Mouse (Mus musculus): ENCODE data around the gene Zc3h14. TPM values are rescaled to one million over a fixed set of nuclear protein-coding genes. Genes with fewer than 3 reads are reported as not detected.

The Zc3h14 gene
- polyA plus RNA-seq, 1 experiment from 2014 or later: 102 TPM

DNA sequence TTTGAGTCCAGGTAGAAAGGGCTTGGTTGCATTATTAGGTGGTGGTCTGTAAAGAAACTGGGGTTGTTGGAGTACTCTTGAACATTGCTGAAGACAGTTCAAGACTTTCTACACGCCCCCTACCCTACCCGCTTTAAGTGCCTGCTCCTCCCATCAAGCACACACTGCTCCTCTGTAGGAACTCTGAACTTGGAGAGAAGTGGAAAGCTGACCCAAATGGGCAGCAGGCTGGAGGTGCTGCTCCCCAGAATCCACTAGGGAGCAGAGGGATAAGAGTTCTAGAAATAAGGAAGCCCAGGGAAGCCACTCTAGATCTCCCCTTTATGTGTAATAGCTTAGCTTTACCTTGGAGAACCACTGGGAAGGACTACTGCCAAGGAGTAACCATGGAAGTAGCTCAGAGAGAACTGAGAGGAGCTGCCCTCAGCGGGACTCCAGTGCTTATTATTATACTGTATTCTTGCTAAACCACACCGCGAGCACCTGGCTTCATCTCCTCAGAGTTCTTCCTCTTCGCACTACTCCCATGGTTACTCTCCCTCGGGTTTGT lies 8.9 kb upstream of the Zc3h14 start:
- peak overlapping the region; percentile 88 for H3K4me2 ChIP-seq (ENCODE audit: low read length)
- H3K27ac ChIP-seq (replicated peaks in 1 of 2; ENCODE audit: control insufficient read depth in 1 of 2, insufficient read depth in 1 of 2, low read depth in 2 of 2, low read length in 2 of 2): peak overlapping the region; percentile 80 to 98
- WGBS: 7% methylated on average over 7 of the region's 7 CpGs
- peaks cover 17 to 22% of the 10 kb centered on the region in 2 experiments for H3K4me1 ChIP-seq (ENCODE audit: control insufficient read depth in 2 of 2, insufficient read depth in 2 of 2, low read length in 2 of 2)
- H3K9me3 ChIP-seq (ENCODE audit: control insufficient read depth, low read length): no peaks in the 10 kb centered on the region
- H3K4me3 ChIP-seq (ENCODE audit: control insufficient read depth in 1 of 2, insufficient read depth in 1 of 2, low read depth in 1 of 2, low read length in 2 of 2): peak overlapping the region; percentile 89 to 97
- H3K9ac ChIP-seq (ENCODE audit: low read length): peak overlapping the region; percentile 95
- H3K36me3 ChIP-seq (ENCODE audit: control insufficient read depth, insufficient read depth, low read length): no peaks in the 10 kb centered on the region
- no peaks in the 10 kb centered on the region for H3K27me3 ChIP-seq (ENCODE audit: control insufficient read depth, insufficient read depth, low read length)
- ATAC-seq (ENCODE audit: insufficient number of reproducible peaks, insufficient read depth, low FRiP score, low read depth): peak; percentile 48

DNA sequence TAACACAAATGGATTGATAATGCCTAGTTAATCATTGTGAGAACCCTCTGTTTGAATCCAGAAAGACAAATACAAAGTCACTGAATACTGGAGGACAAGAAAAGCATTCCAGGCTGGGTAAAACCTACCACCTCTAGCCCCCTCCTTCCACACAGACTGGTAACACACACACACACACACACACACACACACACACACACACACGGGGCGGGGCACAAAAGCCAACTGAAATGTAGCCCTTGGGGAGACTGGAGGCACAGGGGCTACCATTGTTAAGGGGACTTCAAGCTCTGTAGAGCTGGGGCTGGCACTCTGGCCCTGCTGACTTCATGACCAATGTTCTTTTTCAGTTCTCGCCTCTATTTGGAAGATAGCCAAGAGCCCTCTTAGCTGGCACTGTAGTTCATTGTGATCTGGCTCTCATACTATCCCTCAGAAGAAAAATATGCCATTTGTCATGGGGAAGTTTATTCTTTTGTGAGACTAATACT lies 5.7 kb upstream of the Zc3h14 start:
- 41% methylated on average over 3 of the region's 3 CpGs for WGBS
- H3K27ac ChIP-seq (replicated peaks in 1 of 2; ENCODE audit: control insufficient read depth in 1 of 2, insufficient read depth in 1 of 2, low read depth in 2 of 2, low read length in 2 of 2): peak overlapping the region; percentile 65 to 67

DNA sequence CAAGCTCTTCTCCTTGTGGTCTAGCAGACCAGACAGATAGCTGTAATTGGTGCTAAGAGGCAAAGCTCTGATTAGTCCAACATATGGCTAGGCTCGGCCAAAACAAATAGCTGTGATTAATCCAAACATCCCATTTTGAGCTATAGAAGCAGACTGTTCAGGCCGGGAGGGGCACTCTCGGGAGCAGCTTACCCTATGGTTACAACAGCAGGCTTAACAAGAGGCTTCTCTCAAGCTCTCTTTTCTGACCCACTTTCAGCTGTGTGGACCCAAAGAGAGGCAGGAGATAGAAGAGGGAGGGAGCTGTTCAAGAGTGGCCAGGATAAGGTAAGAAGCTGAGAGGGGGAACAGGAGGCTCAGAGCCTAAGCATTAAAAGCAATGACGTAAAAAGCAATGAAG lies 1.1 kb upstream of the Zc3h14 start:
- 0 out of 2 replicates have a peak, but pooled peaks cover 9% of the 10 kb centered on the region for H3K36me3 ChIP-seq (ENCODE audit: control insufficient read depth, insufficient read depth, low read length)
- no peaks in the 10 kb centered on the region for H3K27me3 ChIP-seq (ENCODE audit: control insufficient read depth, insufficient read depth, low read length)
- H3K4me2 ChIP-seq (ENCODE audit: low read length): no peak overlapping the region
- H3K9me3 ChIP-seq (ENCODE audit: control insufficient read depth, low read length): no peaks in the 10 kb centered on the region
- H3K9ac ChIP-seq (ENCODE audit: low read length): no peak overlapping the region
- ATAC-seq (ENCODE audit: insufficient number of reproducible peaks, insufficient read depth, low FRiP score, low read depth): no peak
- H3K27ac ChIP-seq (replicated peaks in 1 of 2; ENCODE audit: control insufficient read depth in 1 of 2, insufficient read depth in 1 of 2, low read depth in 2 of 2, low read length in 2 of 2): no peak overlapping the region
- WGBS: 55% methylated on average over 4 of the region's 4 CpGs
- H3K4me3 ChIP-seq (ENCODE audit: control insufficient read depth in 1 of 2, insufficient read depth in 1 of 2, low read depth in 1 of 2, low read length in 2 of 2): no peak overlapping the region
- peaks cover 6 to 27% of the 10 kb centered on the region in 2 experiments for H3K4me1 ChIP-seq (ENCODE audit: control insufficient read depth in 2 of 2, insufficient read depth in 2 of 2, low read length in 2 of 2)

More for the DNA sequence above, 5.7 kb upstream of the Zc3h14 start:
- Histone ChIP-seq H3K36me3 (ENCODE audit: control insufficient read depth, insufficient read depth, low read length) (no peaks in the 10 kb centered on the region), H3K27me3 (ENCODE audit: control insufficient read depth, insufficient read depth, low read length) (no peaks in the 10 kb centered on the region), H3K4me1 (ENCODE audit: control insufficient read depth in 2 of 2, insufficient read depth in 2 of 2, low read length in 2 of 2) (peaks cover 7 to 9% of the 10 kb centered on the region in 2 experiments; a peak in 3 of 4 replicates), H3K9me3 (ENCODE audit: control insufficient read depth, low read length) (no peaks in the 10 kb centered on the region), H3K9ac (ENCODE audit: low read length) (0 out of 2 replicates have a peak overlapping the region, but pooled peaks have one; percentile 3), H3K4me2 (ENCODE audit: low read length) (no peak overlapping the region), H3K4me3 (ENCODE audit: control insufficient read depth in 1 of 2, insufficient read depth in 1 of 2, low read depth in 1 of 2, low read length in 2 of 2) (no peak overlapping the region)
- ATAC-seq (ENCODE audit: insufficient number of reproducible peaks, insufficient read depth, low FRiP score, low read depth): no peak

DNA sequence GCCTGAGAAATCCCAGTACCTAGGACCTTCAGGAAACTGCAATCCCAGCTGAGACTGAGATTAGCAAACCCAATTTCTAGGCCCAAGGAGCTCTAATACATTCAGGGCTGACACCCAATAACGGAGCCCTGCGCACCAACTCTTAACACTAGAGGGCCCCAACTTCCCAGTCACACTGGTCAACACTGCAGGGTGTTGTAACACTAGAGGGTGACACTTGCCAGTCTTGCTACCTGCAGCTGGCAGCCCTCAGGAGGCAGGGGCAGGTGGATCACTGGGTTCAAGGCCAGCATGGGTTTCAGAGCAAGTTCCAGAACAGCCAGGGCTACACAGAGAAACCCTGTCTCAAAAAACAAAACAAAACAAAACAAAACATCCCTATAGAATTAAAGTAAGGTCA lies 633 bp upstream of the Zc3h14 start:
- 7% methylated on average over 2 of the region's 2 CpGs for WGBS
- Histone ChIP-seq H3K9ac (ENCODE audit: low read length) (no peak overlapping the region), H3K4me1 (ENCODE audit: control insufficient read depth in 2 of 2, insufficient read depth in 2 of 2, low read length in 2 of 2) (peaks cover 3 to 27% of the 10 kb centered on the region in 2 experiments; a peak in 3 of 4 replicates), H3K9me3 (ENCODE audit: control insufficient read depth, low read length) (no peaks in the 10 kb centered on the region), H3K4me2 (ENCODE audit: low read length) (peak overlapping the region; percentile 39; the same call in 1 of the 2 replicates), H3K27ac (replicated peaks in 1 of 2; ENCODE audit: control insufficient read depth in 1 of 2, insufficient read depth in 1 of 2, low read depth in 2 of 2, low read length in 2 of 2) (no peak overlapping the region), H3K36me3 (ENCODE audit: control insufficient read depth, insufficient read depth, low read length) (0 out of 2 replicates have a peak, but pooled peaks cover 10% of the 10 kb centered on the region), H3K27me3 (ENCODE audit: control insufficient read depth, insufficient read depth, low read length) (no peaks in the 10 kb centered on the region), H3K4me3 (ENCODE audit: control insufficient read depth in 1 of 2, insufficient read depth in 1 of 2, low read depth in 1 of 2, low read length in 2 of 2) (no peak overlapping the region)
- peak; percentile 48; the same call in 1 of the 2 replicates for ATAC-seq (ENCODE audit: insufficient number of reproducible peaks, insufficient read depth, low FRiP score, low read depth)

DNA sequence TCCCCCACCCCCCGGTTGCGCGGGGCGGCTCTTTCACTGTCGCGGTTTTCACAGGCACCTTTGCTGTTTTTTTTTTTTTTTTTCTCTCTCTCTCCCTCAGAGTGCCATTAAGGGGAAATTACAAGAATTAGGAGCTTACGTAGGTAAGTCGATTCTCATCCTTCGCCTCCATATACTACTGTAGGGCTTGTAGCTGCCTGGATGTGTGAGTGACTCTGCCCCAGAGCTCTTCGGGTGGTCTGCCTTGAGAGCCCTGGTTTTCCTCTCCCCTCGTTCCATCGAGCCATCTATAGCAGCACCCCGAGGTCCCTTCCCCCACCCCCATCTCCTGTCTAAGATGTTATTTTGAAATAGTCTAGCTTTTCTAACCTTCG lies 603 bp downstream of the Zc3h14 start:
- WGBS: 0% methylated on average over 13 of the region's 14 CpGs
- H3K4me3 ChIP-seq (ENCODE audit: control insufficient read depth in 1 of 2, insufficient read depth in 1 of 2, low read depth in 1 of 2, low read length in 2 of 2): peak overlapping the region; percentile 60 to 92
- no peaks in the 10 kb centered on the region for H3K9me3 ChIP-seq (ENCODE audit: control insufficient read depth, low read length)
- H3K36me3 ChIP-seq (ENCODE audit: control insufficient read depth, insufficient read depth, low read length): 0 out of 2 replicates have a peak, but pooled peaks cover 19% of the 10 kb centered on the region
- H3K9ac ChIP-seq (ENCODE audit: low read length): peak overlapping the region; percentile 96
- peak; percentile 29; the same call in 1 of the 2 replicates for ATAC-seq (ENCODE audit: insufficient number of reproducible peaks, insufficient read depth, low FRiP score, low read depth)
- H3K4me1 ChIP-seq (ENCODE audit: control insufficient read depth in 2 of 2, insufficient read depth in 2 of 2, low read length in 2 of 2): peaks cover 3 to 24% of the 10 kb centered on the region in 2 experiments; a peak in 2 of 4 replicates
- H3K4me2 ChIP-seq (ENCODE audit: low read length): peak overlapping the region; percentile 81
- H3K27me3 ChIP-seq (ENCODE audit: control insufficient read depth, insufficient read depth, low read length): no peaks in the 10 kb centered on the region
- peak overlapping the region; percentile 25 to 89 for H3K27ac ChIP-seq (replicated peaks in 1 of 2; ENCODE audit: control insufficient read depth in 1 of 2, insufficient read depth in 1 of 2, low read depth in 2 of 2, low read length in 2 of 2)

DNA sequence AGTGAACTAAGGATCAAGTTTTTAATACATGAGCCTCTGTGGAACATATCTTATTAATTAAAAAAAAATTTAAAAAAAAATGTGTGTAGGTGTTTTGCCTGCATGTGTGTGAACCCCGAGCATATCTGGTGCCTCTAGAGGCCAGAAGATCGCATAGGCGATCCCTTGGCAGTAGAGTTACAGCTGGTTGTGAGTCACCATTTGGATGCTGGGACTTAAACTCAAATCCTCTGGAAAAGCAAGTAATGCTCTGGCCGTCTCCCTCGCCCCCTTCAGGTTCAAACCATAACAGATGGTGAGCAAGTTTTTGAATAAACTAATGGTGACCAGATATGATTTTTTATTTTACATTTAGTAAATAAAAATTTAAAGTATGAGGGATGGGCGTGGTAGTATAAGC lies 10.9 kb downstream of the Zc3h14 start:
- Histone ChIP-seq H3K36me3 (ENCODE audit: control insufficient read depth, insufficient read depth, low read length) (peaks cover 96% of the 10 kb centered on the region), H3K27me3 (ENCODE audit: control insufficient read depth, insufficient read depth, low read length) (no peaks in the 10 kb centered on the region), H3K27ac (replicated peaks in 1 of 2; ENCODE audit: control insufficient read depth in 1 of 2, insufficient read depth in 1 of 2, low read depth in 2 of 2, low read length in 2 of 2) (no peak overlapping the region), H3K9ac (ENCODE audit: low read length) (no peak overlapping the region), H3K4me3 (ENCODE audit: control insufficient read depth in 1 of 2, insufficient read depth in 1 of 2, low read depth in 1 of 2, low read length in 2 of 2) (no peak overlapping the region), H3K4me1 (ENCODE audit: control insufficient read depth in 2 of 2, insufficient read depth in 2 of 2, low read length in 2 of 2) (no peaks in the 10 kb centered on the region), H3K4me2 (ENCODE audit: low read length) (no peak overlapping the region), H3K9me3 (ENCODE audit: control insufficient read depth, low read length) (no peaks in the 10 kb centered on the region)
- WGBS: 87% methylated on average over 6 of the region's 6 CpGs
- ATAC-seq (ENCODE audit: insufficient number of reproducible peaks, insufficient read depth, low FRiP score, low read depth): no peak

DNA sequence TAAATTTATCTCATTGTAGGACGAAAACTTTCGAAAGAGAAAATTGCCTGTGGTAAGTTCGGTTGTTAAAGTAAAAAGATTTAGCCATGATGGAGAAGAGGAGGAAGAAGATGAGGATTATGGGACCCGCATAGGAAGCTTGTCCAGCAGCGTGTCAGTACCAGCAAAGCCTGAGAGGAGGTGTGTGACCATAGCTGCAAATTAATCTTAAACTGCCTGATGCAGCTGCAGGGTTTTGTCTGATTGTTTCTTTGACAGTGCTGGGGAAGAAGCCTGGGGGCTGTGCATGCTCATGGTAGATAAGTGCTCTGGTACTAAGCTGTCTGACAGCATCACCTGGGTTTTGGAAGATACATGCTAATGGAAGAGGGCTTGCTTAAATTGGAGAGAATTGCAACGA lies 12.9 kb downstream of the Zc3h14 start:
- WGBS: 89% methylated on average over 6 of the region's 6 CpGs
- H3K9me3 ChIP-seq (ENCODE audit: control insufficient read depth, low read length): no peaks in the 10 kb centered on the region
- peaks cover 96% of the 10 kb centered on the region for H3K36me3 ChIP-seq (ENCODE audit: control insufficient read depth, insufficient read depth, low read length)
- H3K4me1 ChIP-seq (ENCODE audit: control insufficient read depth in 2 of 2, insufficient read depth in 2 of 2, low read length in 2 of 2): no peaks in the 10 kb centered on the region
- no peaks in the 10 kb centered on the region for H3K27me3 ChIP-seq (ENCODE audit: control insufficient read depth, insufficient read depth, low read length)
- H3K9ac ChIP-seq (ENCODE audit: low read length): no peak overlapping the region
- no peak overlapping the region for H3K27ac ChIP-seq (replicated peaks in 1 of 2; ENCODE audit: control insufficient read depth in 1 of 2, insufficient read depth in 1 of 2, low read depth in 2 of 2, low read length in 2 of 2)
- ATAC-seq (ENCODE audit: insufficient number of reproducible peaks, insufficient read depth, low FRiP score, low read depth): no peak
- no peak overlapping the region for H3K4me3 ChIP-seq (ENCODE audit: control insufficient read depth in 1 of 2, insufficient read depth in 1 of 2, low read depth in 1 of 2, low read length in 2 of 2)
- no peak overlapping the region for H3K4me2 ChIP-seq (ENCODE audit: low read length)

DNA sequence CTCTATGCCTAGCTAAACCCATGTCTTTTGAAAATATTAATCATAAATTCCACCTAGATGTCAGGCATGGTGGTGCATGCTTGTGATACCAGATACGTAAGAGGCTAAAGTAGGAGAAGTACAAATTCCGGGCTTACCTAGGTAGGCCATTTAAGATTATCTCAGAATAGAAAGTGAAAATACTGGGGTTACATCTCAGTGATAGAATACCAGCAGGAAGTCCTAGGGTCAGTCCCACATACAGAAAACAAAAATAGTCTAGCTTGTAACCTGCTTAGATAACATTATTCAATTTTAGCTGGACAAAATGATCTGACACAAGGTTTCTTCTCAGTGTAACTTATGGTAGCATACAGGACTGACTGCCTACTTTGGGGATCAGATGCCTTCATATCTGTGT lies 19.5 kb downstream of the Zc3h14 start:
- no peak for ATAC-seq (ENCODE audit: insufficient number of reproducible peaks, insufficient read depth, low FRiP score, low read depth)
- WGBS: 80% methylated on average over 2 of the region's 2 CpGs
- no peaks in the 10 kb centered on the region for H3K27me3 ChIP-seq (ENCODE audit: control insufficient read depth, insufficient read depth, low read length)
- peaks cover 97% of the 10 kb centered on the region for H3K36me3 ChIP-seq (ENCODE audit: control insufficient read depth, insufficient read depth, low read length)
- no peaks in the 10 kb centered on the region for H3K9me3 ChIP-seq (ENCODE audit: control insufficient read depth, low read length)
- no peaks in the 10 kb centered on the region for H3K4me1 ChIP-seq (ENCODE audit: control insufficient read depth in 2 of 2, insufficient read depth in 2 of 2, low read length in 2 of 2)
- H3K4me3 ChIP-seq (ENCODE audit: control insufficient read depth in 1 of 2, insufficient read depth in 1 of 2, low read depth in 1 of 2, low read length in 2 of 2): no peak overlapping the region
- no peak overlapping the region for H3K9ac ChIP-seq (ENCODE audit: low read length)
- H3K27ac ChIP-seq (replicated peaks in 1 of 2; ENCODE audit: control insufficient read depth in 1 of 2, insufficient read depth in 1 of 2, low read depth in 2 of 2, low read length in 2 of 2): no peak overlapping the region
- no peak overlapping the region for H3K4me2 ChIP-seq (ENCODE audit: low read length)

Data from heart, embryonic 14.5 days (tissue).